Mouse (Mus musculus): ENCODE measurements at regions not wholly inside any gene's neighbourhood (a gene's known extent, or its start where the extent isn't known, plus 50 kb on each side); places are given as distances from the start of the nearest gene placed in this dataset.

DNA sequence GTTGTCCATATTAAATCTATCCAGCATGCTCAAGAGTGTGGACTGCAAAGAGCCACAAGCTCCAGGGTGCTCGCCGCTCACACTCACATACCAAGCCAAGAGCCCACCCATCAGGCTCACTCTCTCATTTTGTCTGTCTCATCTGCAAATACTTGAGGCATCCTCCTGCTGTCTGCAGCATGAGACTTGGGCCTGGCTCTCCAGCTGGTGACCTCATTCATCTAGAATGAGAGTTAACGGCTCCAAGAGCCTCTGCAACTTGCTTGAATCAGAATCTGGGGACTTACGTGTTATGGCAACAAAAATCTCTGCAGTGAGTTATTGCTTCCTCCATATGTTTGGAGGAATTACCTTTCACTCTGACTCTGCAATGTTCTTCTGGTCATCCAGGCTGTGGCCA, 51.7 kb upstream of the Cdh4 start:
- DNase-seq = no peak

GRCm38 (mm10) chr2:179390924-179391461, 51.2 kb upstream of the Cdh4 start:
- no peak for DNase-seq
